Mouse (Mus musculus): ENCODE measurements around the gene Pus7l. TPM values are rescaled to one million over a fixed set of nuclear protein-coding genes. Genes with fewer than 3 reads are reported as not detected.

Pus7l gene
- polyA plus RNA-seq, 1 experiment: 4.0 TPM

DNA sequence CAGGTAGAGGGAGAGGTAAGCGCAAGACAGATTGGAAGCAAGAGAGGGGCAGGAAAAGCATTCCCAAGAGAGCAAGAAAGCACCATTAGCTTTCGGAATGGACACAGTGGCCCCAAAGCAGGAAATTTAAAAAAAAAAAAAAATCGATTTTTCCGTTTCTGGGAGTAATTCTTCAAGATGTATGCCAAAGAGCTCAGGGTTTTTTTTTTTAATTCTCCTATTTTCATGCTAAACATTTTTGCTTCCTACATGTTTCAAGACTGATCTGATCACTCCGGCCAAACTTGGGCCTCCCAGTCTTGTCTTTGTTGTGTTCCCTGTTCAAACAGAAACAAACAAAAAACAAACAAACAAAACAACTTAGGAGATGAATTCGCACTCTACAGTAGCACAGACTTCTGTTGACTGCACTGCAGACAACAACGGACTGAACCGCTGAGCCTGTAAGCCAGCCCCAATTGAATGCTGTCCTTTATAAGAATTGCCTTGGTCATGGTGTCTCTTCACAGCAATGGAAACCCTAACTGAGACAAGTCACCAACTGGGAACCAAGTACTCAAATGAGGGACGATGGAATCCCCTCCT is 797 bp upstream of the Pus7l start:
- no peaks in the 10 kb centered on the region for H3K79me2 ChIP-seq (ENCODE audit: control insufficient read depth, insufficient read depth)
- peak overlapping the region; percentile 22 for H3ac ChIP-seq (ENCODE audit: control insufficient read depth, insufficient read length)

GRCm38 (mm10) chr15:94542567-94543408 is 559 bp downstream of the Pus7l start:
- Histone ChIP-seq H3K4me3 (peak overlapping the region; percentile 73), H3ac (ENCODE audit: control insufficient read depth, insufficient read length) (peak overlapping the region; percentile 22), H3K27me3 (ENCODE audit: control insufficient read depth, insufficient read depth, insufficient read length) (no peaks in the 10 kb centered on the region), H3K36me3 (ENCODE audit: control insufficient read depth, insufficient read depth) (no peaks in the 10 kb centered on the region), H3K79me2 (ENCODE audit: control insufficient read depth, insufficient read depth) (no peaks in the 10 kb centered on the region), H3K4me2 (ENCODE audit: low read depth) (peak overlapping the region; percentile 84)
- peak; percentile 97 for TF ChIP-seq MAX (IDR thresholded peaks at IDR 0.05; ENCODE audit: low read depth)
- TF ChIP-seq USF1 (IDR thresholded peaks at IDR 0.05; ENCODE audit: low read depth): peak; percentile 78
- TF ChIP-seq TCF12 (IDR thresholded peaks at IDR 0.05; ENCODE audit: insufficient read depth, poor library complexity, severe bottlenecking): no peak
- TF ChIP-seq POLR2A (IDR thresholded peaks at IDR 0.05; ENCODE audit: insufficient read length, low read depth): peak; percentile 56
- TF ChIP-seq REST (IDR thresholded peaks at IDR 0.05; ENCODE audit: insufficient read depth, insufficient read length): peak; percentile 12

More for the DNA sequence above, 797 bp upstream of the Pus7l start:
- peak overlapping the region; percentile 73 for H3K4me3 ChIP-seq
- peak overlapping the region; percentile 79 for H3K4me2 ChIP-seq (ENCODE audit: low read depth)
- H3K36me3 ChIP-seq (ENCODE audit: control insufficient read depth, insufficient read depth): no peaks in the 10 kb centered on the region
- no peak for TF ChIP-seq USF1 (IDR thresholded peaks at IDR 0.05; ENCODE audit: low read depth)
- TF ChIP-seq MYOG (IDR thresholded peaks at IDR 0.05; ENCODE audit: control insufficient read depth in 1 of 3, insufficient read depth in 1 of 3, insufficient read length in 2 of 3, low read depth in 2 of 3): no peak
- no peak for TF ChIP-seq REST (IDR thresholded peaks at IDR 0.05; ENCODE audit: insufficient read depth, insufficient read length)
- TF ChIP-seq TCF12 (IDR thresholded peaks at IDR 0.05; ENCODE audit: insufficient read depth, poor library complexity, severe bottlenecking): no peak
- no peak for TF ChIP-seq CEBPB (IDR thresholded peaks at IDR 0.05; ENCODE audit: insufficient read depth, poor library complexity, severe bottlenecking)
- no peak for TF ChIP-seq POLR2A (IDR thresholded peaks at IDR 0.05; ENCODE audit: insufficient read length, low read depth)
- no peak for TF ChIP-seq MAX (IDR thresholded peaks at IDR 0.05; ENCODE audit: low read depth)
- TF ChIP-seq POLR2AphosphoS2 (IDR thresholded peaks at IDR 0.05; ENCODE audit: insufficient read length, low read depth): no peak
- no peak for TF ChIP-seq E2F4 (IDR thresholded peaks at IDR 0.05; ENCODE audit: insufficient read depth)
- no peaks in the 10 kb centered on the region for H3K27me3 ChIP-seq (ENCODE audit: control insufficient read depth, insufficient read depth, insufficient read length)

- H3K4me3 ChIP-seq: no peak overlapping the region
- no peak for TF ChIP-seq TCF12 (IDR thresholded peaks at IDR 0.05; ENCODE audit: insufficient read depth, poor library complexity, severe bottlenecking)
- no peak for TF ChIP-seq REST (IDR thresholded peaks at IDR 0.05; ENCODE audit: insufficient read depth, insufficient read length)
- TF ChIP-seq E2F4 (IDR thresholded peaks at IDR 0.05; ENCODE audit: insufficient read depth): no peak
- no peak for TF ChIP-seq USF1 (IDR thresholded peaks at IDR 0.05; ENCODE audit: low read depth)
- TF ChIP-seq POLR2A (IDR thresholded peaks at IDR 0.05; ENCODE audit: insufficient read length, low read depth): no peak
- TF ChIP-seq POLR2AphosphoS2 (IDR thresholded peaks at IDR 0.05; ENCODE audit: insufficient read length, low read depth): no peak
- no peak for TF ChIP-seq MYOG (IDR thresholded peaks at IDR 0.05; ENCODE audit: control insufficient read depth in 1 of 3, insufficient read depth in 1 of 3, insufficient read length in 2 of 3, low read depth in 2 of 3)
- no peak for TF ChIP-seq TCF3 (IDR thresholded peaks at IDR 0.05; ENCODE audit: insufficient read length, low read depth)
- no peak for TF ChIP-seq MYOD1 (IDR thresholded peaks at IDR 0.05; ENCODE audit: control insufficient read depth in 1 of 3, insufficient read length in 2 of 3, low read depth in 2 of 3)
- no peak for TF ChIP-seq SRF (IDR thresholded peaks at IDR 0.05; ENCODE audit: control insufficient read depth, insufficient read length, low read depth)
- no peak for TF ChIP-seq CEBPB (IDR thresholded peaks at IDR 0.05; ENCODE audit: insufficient read depth, poor library complexity, severe bottlenecking)
- TF ChIP-seq MAX (IDR thresholded peaks at IDR 0.05; ENCODE audit: low read depth): no peak
- H3K27me3 ChIP-seq (ENCODE audit: control insufficient read depth, insufficient read depth, insufficient read length): no peaks in the 10 kb centered on the region
- H3K36me3 ChIP-seq (ENCODE audit: control insufficient read depth, insufficient read depth): no peaks in the 10 kb centered on the region
- no peak overlapping the region for H3K4me2 ChIP-seq (ENCODE audit: low read depth)
- H3ac ChIP-seq (ENCODE audit: control insufficient read depth, insufficient read length): no peak overlapping the region
- H3K79me2 ChIP-seq (ENCODE audit: control insufficient read depth, insufficient read depth): no peaks in the 10 kb centered on the region
These were observed 4.1 kb downstream of the Pus7l start for GRCm38 (mm10) chr15:94539296-94539695.

GRCm38 (mm10) chr15:94535521-94535920 is 7.8 kb downstream of the Pus7l start:
- no peak for TF ChIP-seq POLR2AphosphoS2 (IDR thresholded peaks at IDR 0.05; ENCODE audit: insufficient read length, low read depth)
- no peak for TF ChIP-seq E2F4 (IDR thresholded peaks at IDR 0.05; ENCODE audit: insufficient read depth)
- no peak for TF ChIP-seq MYOG (IDR thresholded peaks at IDR 0.05; ENCODE audit: control insufficient read depth in 1 of 3, insufficient read depth in 1 of 3, insufficient read length in 2 of 3, low read depth in 2 of 3)

DNA sequence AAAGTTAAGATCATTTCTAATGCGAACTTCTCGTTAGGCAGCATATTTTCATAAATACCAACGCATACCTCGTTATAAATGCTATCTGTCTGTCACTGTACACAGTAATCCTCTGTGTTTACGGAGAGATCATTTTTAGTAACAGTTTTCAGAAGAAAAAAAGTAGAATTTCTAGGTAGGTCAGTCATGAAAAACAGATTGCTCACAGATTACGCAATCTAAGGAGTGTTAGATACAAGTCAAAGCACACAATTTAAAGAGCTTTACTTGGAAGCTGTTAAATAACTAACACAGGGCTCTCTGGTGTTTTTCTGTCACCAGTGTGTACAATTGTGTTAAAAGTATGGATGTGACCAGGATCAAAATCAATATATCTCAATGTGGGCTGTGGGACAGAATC is 10.4 kb downstream of the Pus7l start:
- H3K27me3 ChIP-seq (ENCODE audit: control insufficient read depth, insufficient read depth, insufficient read length): no peaks in the 10 kb centered on the region
- no peak for TF ChIP-seq USF1 (IDR thresholded peaks at IDR 0.05; ENCODE audit: low read depth)
- TF ChIP-seq CEBPB (IDR thresholded peaks at IDR 0.05; ENCODE audit: insufficient read depth, poor library complexity, severe bottlenecking): peak; percentile 69

More at GRCm38 (mm10) chr15:94535521-94535920, 7.8 kb downstream of the Pus7l start:
- Histone ChIP-seq H3ac (ENCODE audit: control insufficient read depth, insufficient read length) (no peak overlapping the region), H3K27me3 (ENCODE audit: control insufficient read depth, insufficient read depth, insufficient read length) (no peaks in the 10 kb centered on the region), H3K36me3 (ENCODE audit: control insufficient read depth, insufficient read depth) (peaks cover 19% of the 10 kb centered on the region), H3K4me2 (ENCODE audit: low read depth) (no peak overlapping the region), H3K79me2 (ENCODE audit: control insufficient read depth, insufficient read depth) (no peaks in the 10 kb centered on the region), H3K4me3 (no peak overlapping the region)

More for the DNA sequence above, 10.4 kb downstream of the Pus7l start:
- H3ac ChIP-seq (ENCODE audit: control insufficient read depth, insufficient read length): no peak overlapping the region
- no peak overlapping the region for H3K4me3 ChIP-seq
- no peak overlapping the region for H3K4me2 ChIP-seq (ENCODE audit: low read depth)
- no peaks in the 10 kb centered on the region for H3K79me2 ChIP-seq (ENCODE audit: control insufficient read depth, insufficient read depth)
- H3K36me3 ChIP-seq (ENCODE audit: control insufficient read depth, insufficient read depth): peaks cover 19% of the 10 kb centered on the region
